Mouse (Mus musculus): Measurements from ENCODE around the gene Hivep2. TPM values are rescaled to one million over a fixed set of nuclear protein-coding genes. Genes with fewer than 3 reads are reported as not detected.

The Hivep2 gene
- total RNA-seq, 1 experiment, result 2.3 TPM

- Histone ChIP-seq H3K9ac (ENCODE audit: insufficient read depth, low read depth, low read length, poor library complexity, severe bottlenecking) (no peak overlapping the region), H3K9me3 (ENCODE audit: control insufficient read depth, insufficient read depth, low read depth, low read length) (no peaks in the 10 kb centered on the region), H3K36me3 (ENCODE audit: control insufficient read depth, insufficient read depth, low read length, poor library complexity, severe bottlenecking) (no peaks in the 10 kb centered on the region), H3K4me1 (ENCODE audit: control insufficient read depth in 2 of 2, insufficient read depth in 2 of 2, low read length in 2 of 2, poor library complexity in 1 of 2) (no peaks in the 10 kb centered on the region), H3K27ac (ENCODE audit: insufficient read depth, low read depth, low read length, poor library complexity, severe bottlenecking) (no peak overlapping the region), H3K4me3 (ENCODE audit: insufficient read depth in 1 of 2, low read depth in 1 of 2, low read length in 2 of 2, poor library complexity in 1 of 2, severe bottlenecking in 1 of 2) (no peak overlapping the region)
- DNase-seq (ENCODE audit: low read depth, low spot score), result no peak
- in situ Hi-C loops (cut with MboI; ENCODE audit: low sequenced_read_pairs in 2 of 2, unreplicated experiment in 2 of 2), result no loop called here
- TF ChIP-seq ZC3H11A (IDR thresholded peaks at IDR 0.05; ENCODE audit: borderline replicate concordance, low read depth, low read length) (no peak), CHD2 (IDR thresholded peaks at IDR 0.05; ENCODE audit: low read depth, low read length) (no peak), HCFC1 (IDR thresholded peaks at IDR 0.05; ENCODE audit: borderline replicate concordance, insufficient read depth, low read length) (no peak), ZNF384 (IDR thresholded peaks at IDR 0.05; ENCODE audit: low read depth, low read length) (no peak), MAFK (IDR thresholded peaks at IDR 0.05; ENCODE audit: insufficient read depth, low read depth, low read length) (no peak)
These were observed 19.4 kb upstream of the Hivep2 start for GRCm38 (mm10) chr10:13946498-13946897.

GRCm38 (mm10) chr10:13962965-13963364 is 2.9 kb upstream of the Hivep2 start:
- H3K9me3 ChIP-seq (ENCODE audit: control insufficient read depth, insufficient read depth, low read depth, low read length), result no peaks in the 10 kb centered on the region
- in situ Hi-C loops (cut with MboI; ENCODE audit: low sequenced_read_pairs in 2 of 2, unreplicated experiment in 2 of 2), result no loop called here
- no peaks in the 10 kb centered on the region for H3K4me1 ChIP-seq (ENCODE audit: control insufficient read depth in 2 of 2, insufficient read depth in 2 of 2, low read length in 2 of 2, poor library complexity in 1 of 2)
- no peaks in the 10 kb centered on the region for H3K36me3 ChIP-seq (ENCODE audit: control insufficient read depth, insufficient read depth, low read length, poor library complexity, severe bottlenecking)
- H3K27ac ChIP-seq (ENCODE audit: insufficient read depth, low read depth, low read length, poor library complexity, severe bottlenecking), result no peak overlapping the region
- TF ChIP-seq CHD2 (IDR thresholded peaks at IDR 0.05; ENCODE audit: low read depth, low read length) (no peak), ZNF384 (IDR thresholded peaks at IDR 0.05; ENCODE audit: low read depth, low read length) (no peak), MAFK (IDR thresholded peaks at IDR 0.05; ENCODE audit: insufficient read depth, low read depth, low read length) (no peak), HCFC1 (IDR thresholded peaks at IDR 0.05; ENCODE audit: borderline replicate concordance, insufficient read depth, low read length) (no peak), ZC3H11A (IDR thresholded peaks at IDR 0.05; ENCODE audit: borderline replicate concordance, low read depth, low read length) (no peak)
- no peak overlapping the region for H3K4me3 ChIP-seq (ENCODE audit: insufficient read depth in 1 of 2, low read depth in 1 of 2, low read length in 2 of 2, poor library complexity in 1 of 2, severe bottlenecking in 1 of 2)
- no peak for DNase-seq (ENCODE audit: low read depth, low spot score)
- H3K9ac ChIP-seq (ENCODE audit: insufficient read depth, low read depth, low read length, poor library complexity, severe bottlenecking), result no peak overlapping the region

DNA sequence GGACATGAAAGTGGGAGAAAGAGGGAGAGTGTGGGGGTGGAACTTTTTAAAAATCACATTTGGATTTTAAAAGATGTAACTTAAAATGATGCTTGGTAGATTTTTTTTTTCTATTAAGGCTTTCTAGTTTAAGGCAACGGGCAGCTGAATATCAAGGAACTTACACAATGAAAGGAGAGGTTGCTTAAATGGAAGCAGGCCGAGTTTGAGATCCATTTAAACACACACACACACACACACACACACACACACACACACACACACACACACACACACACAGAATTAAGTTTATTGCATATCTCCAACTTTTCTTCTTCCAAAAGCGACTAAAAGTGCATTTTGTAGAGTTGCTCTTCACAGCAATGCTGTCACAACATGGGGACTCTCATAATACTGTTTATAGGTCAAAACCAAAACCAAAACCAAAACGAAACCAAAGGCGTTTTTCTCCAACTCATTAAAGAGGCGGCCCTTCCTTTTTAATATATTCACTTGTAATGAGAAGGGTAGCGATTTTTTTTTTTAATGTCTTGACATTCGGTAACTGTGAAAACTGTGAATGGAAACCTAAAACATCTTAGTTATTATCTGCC is 1.9 kb upstream of the Hivep2 start:
- H3K36me3 ChIP-seq (ENCODE audit: control insufficient read depth, insufficient read depth, low read length, poor library complexity, severe bottlenecking), result no peaks in the 10 kb centered on the region
- H3K27ac ChIP-seq (ENCODE audit: insufficient read depth, low read depth, low read length, poor library complexity, severe bottlenecking), result no peak overlapping the region
- no peaks in the 10 kb centered on the region for H3K4me1 ChIP-seq (ENCODE audit: control insufficient read depth in 2 of 2, insufficient read depth in 2 of 2, low read length in 2 of 2, poor library complexity in 1 of 2)
- TF ChIP-seq HCFC1 (IDR thresholded peaks at IDR 0.05; ENCODE audit: borderline replicate concordance, insufficient read depth, low read length) (no peak), CHD2 (IDR thresholded peaks at IDR 0.05; ENCODE audit: low read depth, low read length) (no peak), ZC3H11A (IDR thresholded peaks at IDR 0.05; ENCODE audit: borderline replicate concordance, low read depth, low read length) (no peak), ZNF384 (IDR thresholded peaks at IDR 0.05; ENCODE audit: low read depth, low read length) (no peak), MAFK (IDR thresholded peaks at IDR 0.05; ENCODE audit: insufficient read depth, low read depth, low read length) (no peak)
- peak overlapping the region; percentile 72 to 77 for H3K4me3 ChIP-seq (ENCODE audit: insufficient read depth in 1 of 2, low read depth in 1 of 2, low read length in 2 of 2, poor library complexity in 1 of 2, severe bottlenecking in 1 of 2)
- DNase-seq (ENCODE audit: low read depth, low spot score), result no peak
- in situ Hi-C loops (cut with MboI; ENCODE audit: low sequenced_read_pairs in 2 of 2, unreplicated experiment in 2 of 2), result no loop called here
- no peaks in the 10 kb centered on the region for H3K9me3 ChIP-seq (ENCODE audit: control insufficient read depth, insufficient read depth, low read depth, low read length)
- no peak overlapping the region for H3K9ac ChIP-seq (ENCODE audit: insufficient read depth, low read depth, low read length, poor library complexity, severe bottlenecking)

DNA sequence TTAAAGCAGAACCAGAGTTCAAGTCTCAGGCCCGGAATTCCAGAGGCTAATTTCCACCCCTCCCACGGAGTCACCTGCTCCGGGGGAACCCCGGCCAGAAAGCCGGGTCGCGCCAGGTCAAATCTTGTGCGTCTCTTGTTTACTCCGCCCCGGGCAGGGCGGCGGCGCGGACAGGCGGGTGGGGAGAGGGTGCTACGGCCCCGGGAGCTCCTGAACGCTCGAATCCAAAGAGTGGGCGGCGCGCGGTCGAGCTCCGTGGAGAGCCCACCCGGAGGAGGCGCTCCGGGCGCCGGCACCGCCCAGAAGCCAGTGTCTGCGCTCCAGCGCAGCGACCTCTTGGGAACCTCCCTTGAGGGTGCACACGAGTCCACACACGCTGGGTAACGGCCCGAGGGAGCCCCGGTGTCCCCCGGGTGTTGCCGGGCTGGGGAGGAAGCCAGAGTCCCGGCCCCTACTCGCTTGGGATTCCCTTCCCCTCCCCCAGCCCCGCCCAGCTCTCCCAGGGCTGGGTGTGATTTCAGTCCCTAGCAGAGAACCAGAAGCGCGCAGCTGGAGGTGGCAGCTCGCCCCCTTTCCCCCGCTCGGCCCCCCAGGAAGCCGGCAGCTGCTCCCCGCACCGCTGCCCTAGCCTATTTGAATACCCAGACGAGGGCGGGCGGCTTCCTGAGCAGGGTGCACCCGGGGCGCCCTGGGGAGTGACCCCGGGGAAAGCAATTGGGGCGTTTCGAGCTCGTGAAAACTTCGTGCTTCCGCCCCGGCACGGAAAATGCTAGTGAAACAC is 1.2 kb upstream of the Hivep2 start:
- TF ChIP-seq ZC3H11A (IDR thresholded peaks at IDR 0.05; ENCODE audit: borderline replicate concordance, low read depth, low read length) (no peak), CHD2 (IDR thresholded peaks at IDR 0.05; ENCODE audit: low read depth, low read length) (no peak), MAFK (IDR thresholded peaks at IDR 0.05; ENCODE audit: insufficient read depth, low read depth, low read length) (no peak), ZNF384 (IDR thresholded peaks at IDR 0.05; ENCODE audit: low read depth, low read length) (no peak), HCFC1 (IDR thresholded peaks at IDR 0.05; ENCODE audit: borderline replicate concordance, insufficient read depth, low read length) (no peak)
- H3K9me3 ChIP-seq (ENCODE audit: control insufficient read depth, insufficient read depth, low read depth, low read length), result no peaks in the 10 kb centered on the region
- DNase-seq (ENCODE audit: low read depth, low spot score), result peak; percentile 72
- no peaks in the 10 kb centered on the region for H3K4me1 ChIP-seq (ENCODE audit: control insufficient read depth in 2 of 2, insufficient read depth in 2 of 2, low read length in 2 of 2, poor library complexity in 1 of 2)
- H3K9ac ChIP-seq (ENCODE audit: insufficient read depth, low read depth, low read length, poor library complexity, severe bottlenecking), result peak overlapping the region; percentile 50
- H3K4me3 ChIP-seq (ENCODE audit: insufficient read depth in 1 of 2, low read depth in 1 of 2, low read length in 2 of 2, poor library complexity in 1 of 2, severe bottlenecking in 1 of 2), result peak overlapping the region; percentile 72 to 77
- in situ Hi-C loops (cut with MboI; ENCODE audit: low sequenced_read_pairs in 2 of 2, unreplicated experiment in 2 of 2), result no loop called here
- no peak overlapping the region; the same call in 1 of the 2 replicates for H3K27ac ChIP-seq (ENCODE audit: insufficient read depth, low read depth, low read length, poor library complexity, severe bottlenecking)
- H3K36me3 ChIP-seq (ENCODE audit: control insufficient read depth, insufficient read depth, low read length, poor library complexity, severe bottlenecking), result no peaks in the 10 kb centered on the region

Measured in ES-E14 (cell line).